Mouse (Mus musculus): ENCODE data around the gene Git1.
"Not testable (repeated sequence)": the region's sequence is repeated elsewhere in the genome, so short reads cannot be mapped to it uniquely, and the experiment has no call there.

The Git1 gene

DNA sequence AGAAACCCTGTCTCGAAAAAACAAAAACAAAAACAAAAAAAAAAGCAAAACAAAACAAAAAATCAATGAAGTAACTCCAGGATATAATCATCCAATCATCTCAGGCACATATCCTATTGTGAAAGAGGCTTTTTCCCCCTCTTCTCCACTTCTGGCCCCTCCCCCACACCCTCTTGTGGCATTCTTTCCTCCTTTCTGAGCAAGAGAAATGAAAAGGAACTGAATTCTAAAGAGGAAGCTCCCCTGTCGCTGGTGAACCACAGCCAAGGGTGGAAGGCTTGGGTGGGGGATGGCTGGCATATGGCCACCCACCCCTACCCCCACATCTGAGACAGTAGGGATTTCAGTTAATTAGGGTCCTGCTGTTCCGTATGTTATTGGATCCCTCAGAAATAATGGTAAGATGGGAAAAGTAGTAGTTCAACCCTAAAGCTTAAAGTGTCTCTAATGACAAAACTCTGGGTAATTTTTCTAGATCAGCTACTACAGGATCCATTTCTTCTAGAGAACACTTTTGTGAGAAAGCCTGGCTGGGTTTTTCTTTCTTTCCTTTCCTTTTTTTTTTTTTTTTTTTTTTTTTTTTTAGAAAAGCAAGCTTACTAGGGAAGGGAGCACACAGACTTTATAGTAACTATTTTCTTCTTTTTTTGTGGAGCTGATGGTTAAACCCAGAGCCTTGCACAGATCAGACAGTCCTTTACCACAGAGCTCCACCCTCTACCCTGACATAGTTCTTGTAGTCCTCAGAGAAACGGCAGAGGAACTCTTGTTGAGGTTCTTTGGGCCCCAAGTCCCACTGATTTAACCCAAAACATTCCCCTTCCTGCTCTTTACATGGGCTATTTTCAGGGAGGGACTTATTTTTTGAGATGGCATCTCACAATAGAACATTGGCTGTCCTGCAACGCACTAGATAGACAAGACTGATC is 27.5 kb downstream of the Git1 start:
- DNase-seq = peak; percentile 35 to 45

DNA sequence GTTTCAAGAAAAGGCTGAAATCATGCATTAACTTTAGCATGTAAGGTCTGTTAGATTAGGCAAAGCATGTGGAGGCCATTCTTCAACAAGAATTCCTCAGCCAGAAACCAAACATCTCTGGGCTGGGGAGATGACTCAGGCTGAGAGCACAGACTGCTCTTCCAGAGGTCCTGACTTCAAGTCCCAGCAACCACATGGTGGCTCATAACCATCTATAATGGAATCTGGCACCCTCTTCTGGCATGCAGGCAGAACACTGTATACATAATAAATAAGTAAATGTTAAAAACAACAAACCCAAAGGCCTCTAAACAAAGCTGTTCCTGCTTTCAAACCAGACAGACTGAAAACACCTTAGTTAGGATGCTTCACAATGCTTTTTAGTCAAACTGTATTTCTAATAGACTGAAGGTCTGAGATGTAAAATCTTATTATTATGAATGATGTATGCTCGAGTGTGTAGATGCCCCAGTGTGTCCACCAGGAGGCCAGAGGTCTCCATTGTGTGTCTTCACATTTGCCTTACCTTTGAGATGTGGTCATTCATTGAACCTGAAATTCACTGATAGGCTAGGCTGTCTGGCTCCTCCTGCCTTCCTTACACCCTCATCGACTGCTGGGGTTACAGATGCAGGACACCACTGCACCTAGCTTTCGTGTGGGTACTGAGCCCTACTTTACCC is 32.6 kb downstream of the Git1 start:
- DNase-seq = no peak

DNA sequence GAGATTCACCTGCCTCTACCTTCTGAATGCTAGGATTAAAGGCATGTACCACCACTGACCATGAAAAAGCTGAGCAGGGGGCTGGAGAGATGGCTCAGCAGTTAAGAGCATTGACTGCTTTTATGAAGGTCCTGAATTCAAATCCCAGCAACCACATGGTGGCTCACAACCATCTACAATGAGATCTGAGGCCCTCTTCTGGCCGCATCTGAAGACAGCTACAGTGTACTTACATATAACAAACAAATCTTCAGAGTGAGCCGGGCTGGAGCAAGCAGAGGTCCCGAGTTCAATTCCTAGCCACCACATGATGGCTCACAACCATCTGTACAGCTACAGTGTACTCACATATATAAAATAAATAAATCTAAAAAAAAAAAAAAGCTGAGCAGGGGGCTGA is 35.1 kb downstream of the Git1 start:
- DNase-seq = not testable (repeated sequence)

DNA sequence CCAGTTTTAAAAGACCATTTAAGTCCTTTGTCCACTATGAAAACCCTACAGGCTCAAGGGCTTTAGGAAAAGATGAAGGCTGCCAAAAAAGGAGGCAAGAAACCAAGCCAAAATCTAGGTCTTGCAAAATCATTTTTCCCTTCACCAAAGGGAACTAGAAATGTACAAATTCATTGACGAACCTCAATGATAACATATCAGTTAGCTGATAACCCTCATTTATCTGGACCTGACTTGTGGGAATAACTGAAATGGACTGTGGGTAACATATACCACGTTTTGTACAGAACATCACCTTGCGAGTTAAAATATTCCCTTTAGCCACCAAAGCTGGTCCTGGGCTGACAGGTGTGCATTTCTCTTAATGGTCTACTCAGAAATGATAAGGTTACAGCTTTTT is 36.3 kb downstream of the Git1 start:
- no peak for DNase-seq

DNA sequence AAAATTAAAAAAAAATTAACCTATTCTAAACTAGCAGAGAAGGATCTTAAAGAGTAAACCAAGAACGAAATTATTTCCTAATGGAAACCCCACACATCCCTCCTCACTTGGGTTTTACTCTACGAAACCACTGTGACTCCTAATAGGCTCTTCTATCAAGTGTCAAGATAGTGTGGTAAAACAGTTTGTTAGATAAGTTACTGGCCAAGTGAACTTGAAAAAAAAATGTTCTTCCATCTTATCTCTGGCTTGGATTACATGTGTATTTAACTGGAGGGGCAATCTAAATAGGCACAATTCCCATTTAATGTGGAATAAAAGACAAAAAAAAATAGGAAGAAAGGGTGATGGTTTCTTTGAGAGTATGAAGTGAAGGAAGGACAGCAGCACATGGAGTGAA is 37.5 kb downstream of the Git1 start:
- DNase-seq = no peak

DNA sequence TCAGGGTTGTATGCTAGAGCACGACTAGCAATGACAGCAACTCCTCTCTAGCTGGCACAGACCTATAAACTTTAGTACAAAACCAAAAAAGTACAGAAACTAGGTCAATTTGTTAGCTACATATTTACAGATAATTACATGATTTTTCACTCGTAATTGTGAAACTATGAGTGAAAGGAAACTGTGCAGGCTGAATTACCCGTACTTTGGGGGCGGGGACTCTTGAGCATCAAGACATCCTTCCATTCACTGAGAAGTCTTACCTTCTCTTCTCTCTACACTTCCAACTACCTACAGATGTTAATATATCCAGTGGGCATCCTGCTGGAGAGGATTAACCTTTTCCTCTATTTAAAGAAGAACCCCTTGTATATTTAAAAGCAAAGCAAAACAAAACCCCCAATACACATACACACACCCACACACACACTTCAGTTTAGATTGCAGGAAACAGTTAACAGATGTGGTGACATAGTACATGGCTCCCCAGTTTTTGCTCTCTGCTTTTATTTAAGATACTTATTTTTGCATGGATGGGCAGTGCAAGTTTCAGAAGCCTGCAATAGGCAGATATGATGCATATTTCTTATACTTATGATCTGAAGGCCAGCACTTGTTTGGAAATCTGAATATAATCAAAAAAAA is 39.0 kb downstream of the Git1 start:
- no peak for DNase-seq

DNA sequence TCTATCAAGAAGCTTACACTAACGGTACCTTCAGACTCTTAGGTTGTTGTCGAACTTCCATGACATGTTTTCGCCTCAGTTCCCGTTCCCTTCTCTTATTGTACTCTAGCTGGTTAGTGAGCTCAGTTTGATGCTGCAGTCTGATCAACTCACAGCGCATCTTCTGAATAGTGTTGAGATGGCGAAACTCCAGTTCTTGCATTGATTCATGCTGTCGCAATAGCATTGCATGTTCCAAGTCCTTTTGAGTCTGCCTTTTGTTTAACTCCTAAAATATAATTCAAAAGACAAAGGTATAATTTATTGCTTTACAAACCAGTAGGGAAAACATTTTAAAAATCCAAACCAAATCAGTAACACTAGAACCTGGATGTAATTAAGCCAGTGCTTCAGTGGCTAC is 51.9 kb downstream of the Git1 start:
- no peak for DNase-seq

All from cerebellum, postnatal 10 days (tissue).